Mouse (Mus musculus): ENCODE data around the gene Pdlim4.

DNA sequence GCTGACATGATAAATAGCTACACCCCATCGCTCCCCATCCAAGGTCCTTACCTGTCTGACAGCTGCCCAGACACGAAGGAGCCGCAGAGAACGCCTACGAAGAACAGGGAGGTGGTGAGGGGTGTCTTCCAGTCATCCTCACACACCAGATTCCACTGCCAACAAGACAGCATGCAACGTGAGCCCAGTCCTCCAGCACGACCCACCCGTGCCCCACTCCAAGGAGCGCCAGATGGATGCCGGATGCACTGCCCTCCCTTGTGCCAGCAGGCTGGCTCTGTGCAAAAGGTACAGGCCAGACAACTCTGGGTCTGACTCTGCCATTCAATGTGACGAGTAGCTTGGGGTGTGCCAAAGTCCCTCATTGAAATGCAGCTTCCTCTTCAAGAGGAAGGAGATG is 61.1 kb downstream of the Pdlim4 start:
- TF ChIP-seq POLR2A (IDR thresholded peaks at IDR 0.05; ENCODE audit: extremely low read depth, insufficient read depth, low read length) = no peak
- no peak for TF ChIP-seq CTCF (IDR thresholded peaks at IDR 0.05; ENCODE audit: extremely low read depth, insufficient read depth, low read length)

All from cortical plate, adult 2 months (tissue).